Mouse (Mus musculus): Measurements from ENCODE around the gene Vmn1r39. TPM values are rescaled to one million over a fixed set of nuclear protein-coding genes. Genes with fewer than 3 reads are reported as not detected.
"Not testable (repeated sequence)": the region's sequence is repeated elsewhere in the genome, so short reads cannot be mapped to it uniquely, and the experiment has no call there.

Gene Vmn1r39
- not detected in 2 replicates for polyA plus RNA-seq (2012)

GRCm38 (mm10) chr6:66810509-66810908 lies at the start of gene Vmn1r39:
Vmn1r39 (minus strand) TSS chr6:66810609.
- no peak for TF ChIP-seq GATA1 (IDR thresholded peaks at IDR 0.05; ENCODE audit: low read length)
- no peak for TF ChIP-seq TAL1 (IDR thresholded peaks at IDR 0.05; ENCODE audit: low read length)
- H3K27me3 ChIP-seq (ENCODE audit: control insufficient read depth): no peaks in the 10 kb centered on the region
- H3K9me3 ChIP-seq (ENCODE audit: control insufficient read depth, low read length): no peaks in the 10 kb centered on the region
- H3K4me3 ChIP-seq (replicated peaks): no peak within 1 kb of the TSS
- no peaks in the 10 kb centered on the region for H3K4me1 ChIP-seq (ENCODE audit: control insufficient read depth)
- no peaks in the 10 kb centered on the region for H3K36me3 ChIP-seq (ENCODE audit: control insufficient read depth)

GRCm38 (mm10) chr6:66859391-66859790 lies 49.0 kb upstream of the Vmn1r39 start:
- Histone ChIP-seq H3K27me3 (ENCODE audit: control insufficient read depth) (no peaks in the 10 kb centered on the region), H3K4me1 (ENCODE audit: control insufficient read depth) (no peaks in the 10 kb centered on the region), H3K36me3 (ENCODE audit: control insufficient read depth) (no peaks in the 10 kb centered on the region), H3K9me3 (ENCODE audit: control insufficient read depth, low read length) (no peaks in the 10 kb centered on the region), H3K4me3 (replicated peaks) (no peak overlapping the region)
- TF ChIP-seq TAL1 (IDR thresholded peaks at IDR 0.05; ENCODE audit: low read length) (no peak), GATA1 (IDR thresholded peaks at IDR 0.05; ENCODE audit: low read length) (no peak)

- H3K36me3 ChIP-seq (ENCODE audit: control insufficient read depth): no peaks in the 10 kb centered on the region
- no peaks in the 10 kb centered on the region for H3K9me3 ChIP-seq (ENCODE audit: control insufficient read depth, low read length)
- H3K27me3 ChIP-seq (ENCODE audit: control insufficient read depth): no peaks in the 10 kb centered on the region
- no peak overlapping the region for H3K4me3 ChIP-seq (replicated peaks)
- TF ChIP-seq TAL1 (IDR thresholded peaks at IDR 0.05; ENCODE audit: low read length) (no peak), GATA1 (IDR thresholded peaks at IDR 0.05; ENCODE audit: low read length) (no peak)
- H3K4me1 ChIP-seq (ENCODE audit: control insufficient read depth): no peaks in the 10 kb centered on the region
Measured at GRCm38 (mm10) chr6:66858356-66858755, 47.9 kb upstream of the Vmn1r39 start.

- no peaks in the 10 kb centered on the region for H3K36me3 ChIP-seq (ENCODE audit: control insufficient read depth)
- TF ChIP-seq GATA1 (IDR thresholded peaks at IDR 0.05; ENCODE audit: low read length) (no peak), TAL1 (IDR thresholded peaks at IDR 0.05; ENCODE audit: low read length) (no peak)
- H3K27me3 ChIP-seq (ENCODE audit: control insufficient read depth): no peaks in the 10 kb centered on the region
- H3K4me1 ChIP-seq (ENCODE audit: control insufficient read depth): no peaks in the 10 kb centered on the region
- H3K9me3 ChIP-seq (ENCODE audit: control insufficient read depth, low read length): no peaks in the 10 kb centered on the region
- no peak overlapping the region for H3K4me3 ChIP-seq (replicated peaks)
Measured at GRCm38 (mm10) chr6:66856236-66856635, 45.8 kb upstream of the Vmn1r39 start.

- Histone ChIP-seq H3K36me3 (ENCODE audit: control insufficient read depth) (no peaks in the 10 kb centered on the region), H3K4me1 (ENCODE audit: control insufficient read depth) (no peaks in the 10 kb centered on the region), H3K27me3 (ENCODE audit: control insufficient read depth) (no peaks in the 10 kb centered on the region), H3K4me3 (replicated peaks) (no peak overlapping the region), H3K9me3 (ENCODE audit: control insufficient read depth, low read length) (no peaks in the 10 kb centered on the region)
- TF ChIP-seq TAL1 (IDR thresholded peaks at IDR 0.05; ENCODE audit: low read length) (no peak), GATA1 (IDR thresholded peaks at IDR 0.05; ENCODE audit: low read length) (no peak)
Measured at GRCm38 (mm10) chr6:66848936-66849335, 38.5 kb upstream of the Vmn1r39 start.

- H3K4me3 ChIP-seq (replicated peaks); H3K27me3 ChIP-seq (ENCODE audit: control insufficient read depth); H3K9me3 ChIP-seq (ENCODE audit: control insufficient read depth, low read length); H3K4me1 ChIP-seq (ENCODE audit: control insufficient read depth); H3K36me3 ChIP-seq (ENCODE audit: control insufficient read depth): not testable (repeated sequence)
Measured at GRCm38 (mm10) chr6:66840631-66841030, 30.2 kb upstream of the Vmn1r39 start.

DNA sequence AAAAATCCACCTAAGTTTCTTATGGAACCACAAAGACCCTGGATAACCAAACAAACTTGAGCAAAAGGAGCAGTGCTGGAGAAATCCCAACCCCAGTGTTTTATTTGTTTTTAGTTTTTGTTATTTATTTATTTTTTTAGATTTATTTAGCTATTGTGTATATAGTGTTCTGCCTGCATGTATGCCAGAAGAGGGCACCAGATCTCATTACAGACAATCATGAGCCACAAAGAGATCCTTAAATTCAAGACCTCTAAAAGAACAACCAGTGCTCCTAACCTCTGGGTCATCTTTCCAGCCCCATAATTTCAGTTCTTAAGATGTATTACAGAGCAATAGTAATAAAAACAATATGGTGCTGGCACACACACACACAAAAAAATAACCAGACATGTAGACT lies 26.5 kb upstream of the Vmn1r39 start:
- H3K36me3 ChIP-seq (ENCODE audit: control insufficient read depth): no peaks in the 10 kb centered on the region
- no peaks in the 10 kb centered on the region for H3K4me1 ChIP-seq (ENCODE audit: control insufficient read depth)
- H3K9me3 ChIP-seq (ENCODE audit: control insufficient read depth, low read length): no peaks in the 10 kb centered on the region
- H3K4me3 ChIP-seq (replicated peaks): no peak overlapping the region
- no peak for TF ChIP-seq GATA1 (IDR thresholded peaks at IDR 0.05; ENCODE audit: low read length)
- TF ChIP-seq TAL1 (IDR thresholded peaks at IDR 0.05; ENCODE audit: low read length): no peak
- H3K27me3 ChIP-seq (ENCODE audit: control insufficient read depth): no peaks in the 10 kb centered on the region

GRCm38 (mm10) chr6:66806311-66806710 lies 4.1 kb downstream of the Vmn1r39 start:
- H3K4me1 ChIP-seq (ENCODE audit: control insufficient read depth): no peaks in the 10 kb centered on the region
- no peak for TF ChIP-seq TAL1 (IDR thresholded peaks at IDR 0.05; ENCODE audit: low read length)
- TF ChIP-seq GATA1 (IDR thresholded peaks at IDR 0.05; ENCODE audit: low read length): no peak
- no peaks in the 10 kb centered on the region for H3K9me3 ChIP-seq (ENCODE audit: control insufficient read depth, low read length)
- no peak overlapping the region for H3K4me3 ChIP-seq (replicated peaks)
- no peaks in the 10 kb centered on the region for H3K27me3 ChIP-seq (ENCODE audit: control insufficient read depth)
- H3K36me3 ChIP-seq (ENCODE audit: control insufficient read depth): no peaks in the 10 kb centered on the region

- Histone ChIP-seq H3K27me3 (ENCODE audit: control insufficient read depth) (no peaks in the 10 kb centered on the region), H3K4me1 (ENCODE audit: control insufficient read depth) (no peaks in the 10 kb centered on the region), H3K36me3 (ENCODE audit: control insufficient read depth) (no peaks in the 10 kb centered on the region)
Measured at GRCm38 (mm10) chr6:66805713-66806112, 4.7 kb downstream of the Vmn1r39 start.

GRCm38 (mm10) chr6:66782527-66782926 lies 27.9 kb downstream of the Vmn1r39 start, which contains the start of gene Vmn1r38:
Vmn1r38 (minus strand) TSS chr6:66782627.
- H3K4me3 ChIP-seq (replicated peaks); H3K36me3 ChIP-seq (ENCODE audit: control insufficient read depth); H3K4me1 ChIP-seq (ENCODE audit: control insufficient read depth); H3K27me3 ChIP-seq (ENCODE audit: control insufficient read depth); H3K9me3 ChIP-seq (ENCODE audit: control insufficient read depth, low read length): not testable (repeated sequence)

More at GRCm38 (mm10) chr6:66805713-66806112, 4.7 kb downstream of the Vmn1r39 start:
- TF ChIP-seq TAL1 (IDR thresholded peaks at IDR 0.05; ENCODE audit: low read length) (no peak), GATA1 (IDR thresholded peaks at IDR 0.05; ENCODE audit: low read length) (no peak)
- Histone ChIP-seq H3K9me3 (ENCODE audit: control insufficient read depth, low read length) (no peaks in the 10 kb centered on the region), H3K4me3 (replicated peaks) (no peak overlapping the region)

Other genes starting within 250 kb of the Vmn1r39 start
- 0.03 TPM in 1 of 2 replicates, not detected in the other for gene Vmn1r33, start 192.3 kb downstream of the Vmn1r39 start, polyA plus RNA-seq (2012)
- not detected in 2 replicates for gene Vmn1r34, start 166.7 kb downstream of the Vmn1r39 start, polyA plus RNA-seq (2012)
- gene Vmn1r35, start 124.7 kb downstream of the Vmn1r39 start, polyA plus RNA-seq (2012): not detected in 2 replicates
- not detected in 2 replicates for gene Vmn1r36, start 91.4 kb downstream of the Vmn1r39 start, polyA plus RNA-seq (2012)
- not detected in 2 replicates for gene Vmn1r37, start 81.2 kb downstream of the Vmn1r39 start, polyA plus RNA-seq (2012)
- gene Vmn1r38, start 28.0 kb downstream of the Vmn1r39 start, polyA plus RNA-seq (2012): not detected in 2 replicates
- 0.04 and 0.36 TPM in 2 replicates for gene Gng12, start 85.8 kb upstream of the Vmn1r39 start, polyA plus RNA-seq (2012)
- 123 and 147 TPM in 2 replicates for gene Gadd45a, start 226.8 kb upstream of the Vmn1r39 start, polyA plus RNA-seq (2012)